Mouse (Mus musculus): ENCODE measurements at regions not wholly inside any gene's neighbourhood (a gene's known extent, or its start where the extent isn't known, plus 50 kb on each side); places are given as distances from the start of the nearest gene placed in this dataset.

GRCm38 (mm10) chr9:33850993-33851392, 634.7 kb upstream of the Kirrel3 start:
- no peak for TF ChIP-seq CTCF (IDR thresholded peaks at IDR 0.05)
- no peak for TF ChIP-seq POLR2A (IDR thresholded peaks at IDR 0.05; ENCODE audit: insufficient read depth, low read depth, low read length)

All from heart, adult 2 months (tissue).